Mouse (Mus musculus) kidney, embryonic 14.5 days (tissue): ENCODE results near the gene Tbx3. TPM values are rescaled to one million over a fixed set of nuclear protein-coding genes. Genes with fewer than 3 reads are reported as not detected.

Experiments
- ATAC-seq: fragments of 200-750 bp; cut with Nextera tagmentation; 2 replicates; pipeline ENCODE4 v1.8.0; 2017; ENCODE audit warnings: moderate number of reproducible peaks, mild to moderate bottlenecking, moderate TSS enrichment, moderate library complexity; ENCODE audit not compliant: low FRiP score, low TSS enrichment
- H3K27ac ChIP-seq: fragments of 300-500 bp; sonication (generic); 2 replicates; pipeline ENCODE4 v1.5.1; 2014; ENCODE audit warnings: low read depth, mild to moderate bottlenecking, low read length, moderate library complexity, mixed read lengths
- H3K27me3 ChIP-seq: fragments of 300-500 bp; sonication (generic); 2 replicates; pipeline ENCODE4 v1.6.1; 2014; ENCODE audit warnings: mild to moderate bottlenecking, low read length; ENCODE audit not compliant: control insufficient read depth, insufficient read depth
- H3K36me3 ChIP-seq: fragments of 300-500 bp; sonication (generic); 2 replicates; pipeline ENCODE4 v1.6.1; 2014; ENCODE audit warnings: low read length, mixed read lengths; ENCODE audit not compliant: control insufficient read depth, insufficient read depth
- H3K4me1 ChIP-seq: fragments of 300-500 bp; sonication (generic); 2 replicates; pipeline ENCODE4 v1.6.1; 2014; ENCODE audit warnings: low read length, mixed read lengths; ENCODE audit not compliant: control insufficient read depth, insufficient read depth
- H3K4me2 ChIP-seq: fragments of 300-500 bp; sonication (generic); replicated peaks from 2 replicates; pipeline ENCODE4 v1.6.1; 2014; ENCODE audit warnings: low read depth, mild to moderate bottlenecking, low read length
- H3K4me3 ChIP-seq: fragments of 300-500 bp; sonication (generic); 2 replicates; pipeline ENCODE4 v1.5.1; 2014; ENCODE audit warnings: mild to moderate bottlenecking, low read length
- H3K9ac ChIP-seq: fragments of 300-500 bp; sonication (generic); 2 replicates; pipeline ENCODE4 v1.6.1; 2014; ENCODE audit warnings: low read depth, mild to moderate bottlenecking, low read length, moderate library complexity
- H3K9me3 ChIP-seq: fragments of 300-500 bp; sonication (generic); 2 replicates; pipeline ENCODE4 v1.6.1; 2016; ENCODE audit warnings: low read length; ENCODE audit not compliant: control insufficient read depth
- WGBS: fragments of 180-500 bp; shearing (Covaris S2); extraction: QIAGEN DNeasy Blood & Tissue Kit; methylation state at CpG from one replicate; pipeline ENCODE4 v1.1.7; 2014; 5-methylcytosine and 5-hydroxymethylcytosine counted together
- polyA plus RNA-seq: library from polyadenylated mRNA; unstranded; fragments of >200 nt; fragmentation: Nextera tagmentation; extraction: Ambion mirVana; gene quantifications from 2 replicates; pipeline ENCODE4 v1.2.1, GENCODE M21; 2014

The Tbx3 gene
- polyA plus RNA-seq: 31.7 and 53.3 TPM in 2 replicates

- under 1% methylated on average over 41 of the region's 43 CpGs for WGBS
Measured at GRCm38 (mm10) chr5:119670566-119671108, at the start of gene Tbx3. Tbx3 (plus strand) TSS chr5:119670669.

DNA sequence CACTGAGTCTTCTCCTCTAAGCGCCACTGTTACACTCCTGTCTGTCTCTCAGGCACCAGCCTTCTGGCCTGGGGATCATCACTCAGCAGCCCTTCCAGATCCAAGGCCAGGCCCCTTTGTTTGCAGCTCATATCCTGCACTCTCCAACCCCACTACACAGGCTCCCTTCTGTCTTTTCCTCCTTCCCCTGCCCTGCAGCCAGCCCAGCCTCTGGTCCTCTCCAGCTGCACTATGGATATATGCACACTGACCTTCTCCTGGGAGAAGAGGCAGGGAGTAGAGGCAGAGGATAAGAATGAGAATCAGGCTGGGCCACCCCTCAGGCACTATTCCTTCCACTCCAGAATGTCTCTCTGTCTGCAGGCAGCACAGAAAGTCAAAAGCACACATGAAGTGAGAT, 48.4 kb upstream of the Tbx3 start:
- Histone ChIP-seq H3K4me1 (peaks cover 6% of the 10 kb centered on the region; the same call in 1 of the 2 replicates), H3K4me2 (no peak overlapping the region), H3K4me3 (no peak overlapping the region), H3K27me3 (peaks cover 15% of the 10 kb centered on the region), H3K27ac (no peak overlapping the region), H3K9ac (no peak overlapping the region), H3K36me3 (no peaks in the 10 kb centered on the region), H3K9me3 (no peaks in the 10 kb centered on the region)
- 75% methylated on average over 1 of the region's 1 CpGs for WGBS
- no peak for ATAC-seq

More at GRCm38 (mm10) chr5:119670566-119671108, at the start of gene Tbx3:
- H3K9me3 ChIP-seq: no peaks in the 10 kb centered on the region
- H3K4me2 ChIP-seq: peak within 1 kb of the TSS; percentile 64
- peak within 1 kb of the TSS; percentile 63 for H3K4me3 ChIP-seq
- ATAC-seq: peak; percentile 95
- peaks cover 18% of the 10 kb centered on the region for H3K4me1 ChIP-seq
- H3K27me3 ChIP-seq: peaks cover 63% of the 10 kb centered on the region
- peak within 1 kb of the TSS; percentile 92 for H3K9ac ChIP-seq
- peak within 1 kb of the TSS; percentile 97 for H3K27ac ChIP-seq
- H3K36me3 ChIP-seq: peaks cover 4% of the 10 kb centered on the region; the same call in 1 of the 2 replicates

- 33% methylated on average over 1 of the region's 1 CpGs for WGBS
- Histone ChIP-seq H3K9me3 (no peaks in the 10 kb centered on the region), H3K4me1 (peaks cover 11% of the 10 kb centered on the region; the same call in 1 of the 2 replicates), H3K9ac (no peak overlapping the region), H3K36me3 (no peaks in the 10 kb centered on the region), H3K4me2 (no peak overlapping the region), H3K4me3 (no peak overlapping the region), H3K27ac (no peak overlapping the region), H3K27me3 (peaks cover 28% of the 10 kb centered on the region)
- no peak for ATAC-seq
Measured at GRCm38 (mm10) chr5:119624554-119624953, 45.9 kb upstream of the Tbx3 start.

GRCm38 (mm10) chr5:119625603-119626002, 44.9 kb upstream of the Tbx3 start:
- no peaks in the 10 kb centered on the region for H3K9me3 ChIP-seq
- ATAC-seq: no peak
- H3K4me3 ChIP-seq: no peak overlapping the region
- WGBS: 3% methylated on average over 13 of the region's 13 CpGs
- H3K27ac ChIP-seq: no peak overlapping the region
- no peaks in the 10 kb centered on the region for H3K36me3 ChIP-seq
- peaks cover 28% of the 10 kb centered on the region for H3K27me3 ChIP-seq
- H3K4me2 ChIP-seq: no peak overlapping the region
- H3K9ac ChIP-seq: no peak overlapping the region
- peaks cover 11% of the 10 kb centered on the region; the same call in 1 of the 2 replicates for H3K4me1 ChIP-seq

DNA sequence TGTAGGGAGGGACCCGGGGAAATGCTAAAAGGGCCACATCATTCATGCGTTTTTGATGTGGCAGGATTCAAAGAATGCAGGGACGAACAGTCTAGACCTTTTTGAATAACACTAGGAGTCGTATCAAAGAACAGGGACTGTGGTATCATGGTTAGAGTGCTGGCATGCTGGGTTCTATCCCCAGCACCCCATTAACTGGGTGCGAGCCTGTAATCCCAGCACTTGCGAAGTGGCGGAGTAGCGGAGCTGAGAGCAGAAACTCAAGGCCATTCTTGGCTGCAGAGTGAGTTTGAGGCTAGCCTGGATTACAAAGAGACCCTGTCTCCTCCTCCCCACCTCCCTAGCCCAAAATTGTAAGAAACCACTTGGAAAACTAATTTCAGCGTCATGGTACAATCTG, 44.3 kb upstream of the Tbx3 start:
- no peaks in the 10 kb centered on the region for H3K36me3 ChIP-seq
- H3K9ac ChIP-seq: no peak overlapping the region; the same call in 1 of the 2 replicates
- H3K27me3 ChIP-seq: peaks cover 25% of the 10 kb centered on the region
- WGBS: 22% methylated on average over 9 of the region's 9 CpGs
- H3K4me2 ChIP-seq: no peak overlapping the region
- H3K4me1 ChIP-seq: peaks cover 11% of the 10 kb centered on the region; the same call in 1 of the 2 replicates
- no peak overlapping the region for H3K27ac ChIP-seq
- H3K9me3 ChIP-seq: no peaks in the 10 kb centered on the region
- ATAC-seq: no peak
- no peak overlapping the region for H3K4me3 ChIP-seq

DNA sequence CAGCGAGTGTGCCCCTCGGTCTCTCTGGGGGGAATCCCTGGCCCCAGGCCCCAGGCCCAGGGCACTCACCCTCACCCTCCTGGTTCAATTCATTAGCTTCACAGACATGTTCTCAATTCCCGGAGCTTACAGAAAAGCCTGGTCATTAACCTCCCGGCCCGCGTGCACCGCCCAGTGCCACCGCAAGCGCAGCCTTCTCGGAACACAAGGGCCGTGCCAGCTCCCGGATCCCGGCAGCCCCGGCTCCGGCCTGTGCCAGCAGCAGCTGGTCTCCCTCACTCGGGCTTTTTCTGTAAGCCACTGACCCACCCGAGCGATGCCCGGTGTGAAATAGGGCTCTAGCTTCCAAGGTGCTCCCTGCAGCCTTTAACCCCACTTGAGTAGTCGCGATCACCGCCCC, 43.8 kb upstream of the Tbx3 start:
- H3K36me3 ChIP-seq: no peaks in the 10 kb centered on the region
- 0 out of 2 replicates have a peak overlapping the region, but pooled peaks have one; percentile 8 for H3K9ac ChIP-seq
- H3K4me3 ChIP-seq: peak overlapping the region; percentile 16; the same call in 1 of the 2 replicates
- H3K27ac ChIP-seq: no peak overlapping the region
- peaks cover 25% of the 10 kb centered on the region for H3K27me3 ChIP-seq
- H3K9me3 ChIP-seq: no peaks in the 10 kb centered on the region
- peaks cover 11% of the 10 kb centered on the region; the same call in 1 of the 2 replicates for H3K4me1 ChIP-seq
- 5% methylated on average over 22 of the region's 22 CpGs for WGBS
- no peak for ATAC-seq
- H3K4me2 ChIP-seq: peak overlapping the region; percentile 37

DNA sequence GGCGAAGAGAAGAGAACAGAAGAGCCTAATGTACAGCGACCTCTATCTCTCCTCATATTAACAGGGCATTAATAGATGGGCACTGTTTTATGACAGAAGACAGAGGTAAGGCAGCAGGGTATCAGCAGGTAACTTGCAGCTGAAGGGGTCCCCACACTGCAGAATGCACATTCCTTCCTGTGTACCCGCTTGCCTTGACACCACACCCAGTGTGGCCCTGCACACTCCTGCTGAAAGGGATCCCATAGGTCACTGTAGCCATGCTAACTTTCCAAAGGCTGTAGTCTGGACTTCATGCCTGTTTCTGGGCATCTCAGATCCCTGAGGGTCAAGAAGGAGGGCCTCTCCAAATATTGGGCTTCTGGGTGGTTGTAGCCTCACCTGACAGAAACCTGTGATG, 42.4 kb upstream of the Tbx3 start:
- Histone ChIP-seq H3K4me2 (no peak overlapping the region), H3K27ac (no peak overlapping the region), H3K36me3 (no peaks in the 10 kb centered on the region), H3K27me3 (peaks cover 25% of the 10 kb centered on the region), H3K9ac (no peak overlapping the region), H3K4me3 (no peak overlapping the region), H3K4me1 (peaks cover 11% of the 10 kb centered on the region; the same call in 1 of the 2 replicates), H3K9me3 (no peaks in the 10 kb centered on the region)
- no peak for ATAC-seq
- 85% methylated on average over 3 of the region's 3 CpGs for WGBS

GRCm38 (mm10) chr5:119628746-119629327, 41.6 kb upstream of the Tbx3 start:
- Histone ChIP-seq H3K4me3 (no peak overlapping the region), H3K9me3 (no peaks in the 10 kb centered on the region), H3K27me3 (peaks cover 25% of the 10 kb centered on the region), H3K9ac (no peak overlapping the region), H3K4me2 (peak overlapping the region; percentile 10; the same call in 1 of the 2 replicates), H3K27ac (no peak overlapping the region), H3K4me1 (peaks cover 11% of the 10 kb centered on the region; the same call in 1 of the 2 replicates), H3K36me3 (no peaks in the 10 kb centered on the region)
- peak; percentile 41; the same call in 1 of the 2 replicates for ATAC-seq
- 17% methylated on average over 11 of the region's 12 CpGs for WGBS

DNA sequence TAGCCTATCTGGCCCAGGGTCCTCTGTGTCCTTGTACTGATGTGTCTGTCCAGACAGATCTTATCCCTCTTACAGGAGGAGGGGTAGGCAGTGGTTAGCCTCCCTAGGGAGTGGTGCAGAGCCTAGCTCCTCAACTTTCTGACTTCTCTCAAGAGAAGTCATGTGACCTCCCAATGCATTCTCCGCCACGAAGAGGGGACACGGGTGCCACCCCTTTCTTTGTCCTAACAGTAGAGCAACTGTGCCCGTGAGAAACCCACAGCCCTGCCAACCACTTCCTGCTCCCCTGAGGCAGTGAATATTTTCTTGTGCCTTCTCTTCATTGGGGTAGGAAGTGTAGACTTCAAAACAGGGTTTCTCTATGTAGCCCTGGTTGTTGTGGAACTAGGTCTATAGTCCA, 36.9 kb upstream of the Tbx3 start:
- H3K4me2 ChIP-seq: no peak overlapping the region
- no peak overlapping the region for H3K27ac ChIP-seq
- WGBS: 94% methylated on average over 4 of the region's 4 CpGs
- no peaks in the 10 kb centered on the region for H3K36me3 ChIP-seq
- no peaks in the 10 kb centered on the region for H3K27me3 ChIP-seq
- H3K9ac ChIP-seq: no peak overlapping the region
- no peak overlapping the region for H3K4me3 ChIP-seq
- H3K4me1 ChIP-seq: peaks cover 13% of the 10 kb centered on the region; the same call in 1 of the 2 replicates
- H3K9me3 ChIP-seq: no peaks in the 10 kb centered on the region
- no peak for ATAC-seq
